Mouse (Mus musculus) ES-Bruce4 (cell line): ENCODE measurements at regions not wholly inside any gene's neighbourhood (a gene's known extent, or its start where the extent isn't known, plus 50 kb on each side); places are given as distances from the start of the nearest gene placed in this dataset.

Source experiments
- CTCF ChIP-seq: IDR thresholded peaks from one replicate; pipeline ENCODE4 v1.8.1; 2011; ENCODE audit warnings: low read depth, low read length
- EP300 ChIP-seq: IDR thresholded peaks from 2 replicates; pipeline ENCODE4 v1.6.1; 2011; ENCODE audit warnings: low read depth, low read length; ENCODE audit not compliant: insufficient read depth
- POLR2A ChIP-seq: IDR thresholded peaks from one replicate; pipeline ENCODE4 v1.8.1; 2011; ENCODE audit warnings: low read length; ENCODE audit not compliant: insufficient read depth

- TF ChIP-seq POLR2A (no peak), CTCF (no peak), EP300 (no peak)
Measured at GRCm38 (mm10) chr8:93748720-93749119, 61.0 kb upstream of the Gnao1 start.
